Mouse (Mus musculus) liver, postnatal 0 days (tissue): ENCODE results near the gene Trim68. TPM values are rescaled to one million over a fixed set of nuclear protein-coding genes. Genes with fewer than 3 reads are reported as not detected.

Source experiments
- ATAC-seq: fragments of 200-750 bp; cut with Nextera tagmentation; 2 replicates; pipeline ENCODE4 v1.8.0; 2017; ENCODE audit warnings: mild to moderate bottlenecking, moderate library complexity
- DNase-seq: peaks from one replicate; pipeline ENCODE4 v3.0.0-alpha.2; 2016
- H3K27ac ChIP-seq: fragments of 300-500 bp; sonication (generic); 2 replicates; pipeline ENCODE4 v1.5.1; 2014; ENCODE audit warnings: antibody characterized with exemption, moderate library complexity, mild to moderate bottlenecking, low read depth
- H3K27me3 ChIP-seq: fragments of 300-500 bp; sonication (generic); 2 replicates; pipeline ENCODE4 v1.6.1; 2014; ENCODE audit warnings: low read length, control low read depth, mixed read lengths; ENCODE audit not compliant: insufficient read depth
- H3K36me3 ChIP-seq: fragments of 300-500 bp; sonication (generic); replicated peaks from 2 replicates; pipeline ENCODE4 v1.6.1; 2014; ENCODE audit warnings: mild to moderate bottlenecking, control low read depth, low read length, moderate library complexity, mixed read lengths; ENCODE audit not compliant: insufficient read depth
- H3K4me1 ChIP-seq: fragments of 300-500 bp; sonication (generic); 2 replicates; pipeline ENCODE4 v1.6.1; 2014; ENCODE audit warnings: antibody characterized with exemption, mild to moderate bottlenecking, control low read depth; ENCODE audit not compliant: insufficient read depth
- H3K4me2 ChIP-seq: fragments of 300-500 bp; sonication (generic); 2 replicates; pipeline ENCODE4 v1.6.1; 2014; ENCODE audit warnings: low read depth, mild to moderate bottlenecking, low read length, moderate library complexity, mixed read lengths
- H3K4me3 ChIP-seq: fragments of 300-500 bp; sonication (generic); 2 replicates; pipeline ENCODE4 v1.5.1; 2014; ENCODE audit warnings: low read depth, low read length
- H3K9ac ChIP-seq: fragments of 300-500 bp; sonication (generic); replicated peaks from 2 replicates; pipeline ENCODE4 v1.6.1; 2014; ENCODE audit warnings: mild to moderate bottlenecking, moderate library complexity
- H3K9me3 ChIP-seq: fragments of 300-500 bp; sonication (generic); 2 replicates; pipeline ENCODE4 v1.6.1; 2016; ENCODE audit warnings: mild to moderate bottlenecking, control low read depth, low read length, mixed read lengths
- CTCF ChIP-seq: sonication (generic); IDR thresholded peaks from 2 replicates; pipeline ENCODE4 v1.5.1; 2016; ENCODE audit warnings: antibody characterized with exemption, low read depth
- EP300 ChIP-seq: IDR thresholded peaks from 2 replicates; pipeline ENCODE4 v1.6.1; 2016; ENCODE audit warnings: antibody characterized with exemption, low read depth, mild to moderate bottlenecking
- WGBS: fragments of 180-500 bp; shearing (Covaris S2); extraction: QIAGEN DNeasy Blood & Tissue Kit; methylation state at CpG from one replicate; pipeline ENCODE4 v1.1.7; 2014; ENCODE audit not compliant: insufficient replicate concordance; 5-methylcytosine and 5-hydroxymethylcytosine counted together
- polyA plus RNA-seq: library from polyadenylated mRNA; unstranded; fragments of >200 nt; fragmentation: Nextera tagmentation; extraction: Ambion mirVana; gene quantifications from 2 replicates; pipeline ENCODE4 v1.2.1, GENCODE M21; 2015

Gene Trim68
- polyA plus RNA-seq, 1 experiment from 2014 or later, result 1.4 TPM

DNA sequence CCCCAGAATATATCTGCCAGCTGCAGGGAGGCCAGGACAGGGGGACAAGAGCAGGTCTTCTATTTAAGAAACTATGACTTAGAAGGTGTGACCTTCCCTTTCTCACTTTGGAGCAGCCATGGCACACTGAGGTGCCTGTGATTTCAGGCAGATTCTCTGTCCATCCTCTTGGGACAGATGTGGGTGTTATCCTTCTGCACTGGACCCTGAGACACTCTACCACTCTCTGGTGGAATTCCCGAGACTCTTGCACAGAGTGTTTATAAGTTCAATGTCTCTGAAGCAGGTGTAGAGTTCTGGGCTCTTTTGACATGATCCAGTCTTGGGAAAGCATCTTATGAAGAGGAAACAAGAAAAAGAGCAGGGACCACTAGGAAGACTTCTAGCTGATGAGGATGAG lies 49.0 kb downstream of the Trim68 start, which contains the start of gene Olfr554:
Gene Olfr554, plus strand, starts transcription at position 301 of the 400 bp plus-strand sequence.
- 69% methylated on average over 1 of the region's 1 CpGs for WGBS
- no peaks in the 10 kb centered on the region for H3K36me3 ChIP-seq
- no peak within 1 kb of the TSS for H3K4me3 ChIP-seq
- ATAC-seq (no peak), DNase-seq (no peak)
- no peaks in the 10 kb centered on the region for H3K27me3 ChIP-seq
- H3K4me1 ChIP-seq, result no peaks in the 10 kb centered on the region
- no peak within 1 kb of the TSS for H3K9ac ChIP-seq
- H3K9me3 ChIP-seq, result no peaks in the 10 kb centered on the region
- TF ChIP-seq EP300 (no peak), CTCF (no peak)
- H3K4me2 ChIP-seq, result no peak within 1 kb of the TSS
- H3K27ac ChIP-seq, result no peak within 1 kb of the TSS

DNA sequence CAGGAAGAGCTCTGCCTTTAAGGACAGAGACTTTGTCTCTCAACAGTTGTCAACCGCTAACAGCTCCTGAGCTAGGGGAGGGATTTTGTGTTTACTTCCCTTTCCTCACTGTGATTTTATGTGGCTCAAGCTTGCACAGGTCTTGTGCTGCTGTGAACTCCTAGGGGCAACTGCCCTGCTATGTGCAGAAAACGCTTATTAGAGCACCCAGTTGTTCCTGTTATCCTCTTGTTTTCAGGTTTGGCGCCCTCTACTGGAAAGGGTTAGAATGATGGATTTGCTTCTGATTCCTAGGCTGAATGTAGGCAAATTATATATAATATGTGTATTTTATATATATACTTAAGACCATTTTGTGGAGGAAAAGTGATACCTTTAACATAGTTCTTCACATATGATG lies 50.5 kb downstream of the Trim68 start:
- Histone ChIP-seq H3K27ac (no peak overlapping the region), H3K36me3 (no peaks in the 10 kb centered on the region), H3K4me1 (no peaks in the 10 kb centered on the region), H3K4me2 (no peak overlapping the region), H3K9ac (no peak overlapping the region), H3K27me3 (no peaks in the 10 kb centered on the region), H3K4me3 (no peak overlapping the region), H3K9me3 (no peaks in the 10 kb centered on the region)
- DNase-seq, result peak; percentile 26
- 16% methylated on average over 3 of the region's 3 CpGs for WGBS
- peak; percentile 79 for TF ChIP-seq CTCF
- TF ChIP-seq EP300, result no peak
- no peak for ATAC-seq

Other genes starting within 250 kb of the Trim68 start
- 55.9 and 66.4 TPM in 2 replicates for gene Rrm1, start 245.6 kb downstream of the Trim68 start, polyA plus RNA-seq
- 0.12 and 0.19 TPM in 2 replicates for gene Olfr543, start 205.6 kb downstream of the Trim68 start, polyA plus RNA-seq
- 0.04 and 0.06 TPM in 2 replicates for gene Olfr544, start 199.0 kb downstream of the Trim68 start, polyA plus RNA-seq
- gene Olfr545, start 187.8 kb downstream of the Trim68 start, polyA plus RNA-seq, result not detected in 2 replicates
- not detected in 2 replicates for gene Olfr547, start 152.6 kb downstream of the Trim68 start, polyA plus RNA-seq
- gene Olfr548-ps1, start 146.4 kb downstream of the Trim68 start, polyA plus RNA-seq, result not detected in 2 replicates
- not detected in 2 replicates for gene Olfr549, start 137.5 kb downstream of the Trim68 start, polyA plus RNA-seq
- 0.42 and 0.64 TPM in 2 replicates for gene Trim21, start 121.8 kb downstream of the Trim68 start, polyA plus RNA-seq
- not detected in 2 replicates for gene Olfr550, start 115.9 kb downstream of the Trim68 start, polyA plus RNA-seq
- gene Olfr551, start 95.4 kb downstream of the Trim68 start, polyA plus RNA-seq, result not detected in 2 replicates
- not detected in 2 replicates for gene Olfr552, start 89.6 kb downstream of the Trim68 start, polyA plus RNA-seq
- not detected in 2 replicates for gene Olfr553, start 69.1 kb downstream of the Trim68 start, polyA plus RNA-seq
- not detected in 2 replicates for gene Olfr554, start 48.9 kb downstream of the Trim68 start, polyA plus RNA-seq
- gene Olfr555, start 28.5 kb downstream of the Trim68 start, polyA plus RNA-seq, result not detected in 2 replicates
- gene Olfr556, start 22.4 kb downstream of the Trim68 start, polyA plus RNA-seq, result not detected in 2 replicates
- not detected in 2 replicates for gene Olfr557, start 8.6 kb upstream of the Trim68 start, polyA plus RNA-seq
- gene Olfr558, start 14.9 kb upstream of the Trim68 start, polyA plus RNA-seq, result 0.04 TPM in 1 of 2 replicates, not detected in the other
- not detected in 2 replicates for gene Olfr33, start 31.7 kb upstream of the Trim68 start, polyA plus RNA-seq
- not detected in 2 replicates for gene Olfr559, start 40.2 kb upstream of the Trim68 start, polyA plus RNA-seq
- gene Olfr560, start 72.0 kb upstream of the Trim68 start, polyA plus RNA-seq, result not detected in 2 replicates
- gene Olfr78, start 72.1 kb upstream of the Trim68 start, polyA plus RNA-seq, result 0.04 TPM in 1 of 2 replicates, not detected in the other
- not detected in 2 replicates for gene Olfr561, start 83.9 kb upstream of the Trim68 start, polyA plus RNA-seq
- gene Olfr564, start 116.2 kb upstream of the Trim68 start, polyA plus RNA-seq, result not detected in 2 replicates
- not detected in 2 replicates for gene Olfr566, start 171.4 kb upstream of the Trim68 start, polyA plus RNA-seq
- gene Olfr568, start 189.8 kb upstream of the Trim68 start, polyA plus RNA-seq, result not detected in 2 replicates
- not detected in 2 replicates for gene Olfr569, start 203.6 kb upstream of the Trim68 start, polyA plus RNA-seq
- not detected in 2 replicates for gene Olfr570, start 207.2 kb upstream of the Trim68 start, polyA plus RNA-seq
- not detected in 2 replicates for gene Olfr571, start 230.2 kb upstream of the Trim68 start, polyA plus RNA-seq
- gene Olfr572, start 237.1 kb upstream of the Trim68 start, polyA plus RNA-seq, result not detected in 2 replicates